Mouse (Mus musculus) myocyte (in vitro differentiated cells): ENCODE measurements around the gene Dnaja1. TPM values are rescaled to one million over a fixed set of nuclear protein-coding genes. Genes with fewer than 3 reads are reported as not detected.
A peak's percentile ranks its signal among the peaks of the same experiment; 100 is the strongest.

ENCODE experiments used
- H3K27me3 ChIP-seq: one replicate; pipeline ENCODE4 v1.6.1; 2011; ENCODE audit not compliant: control insufficient read depth, insufficient read depth, insufficient read length
- H3K36me3 ChIP-seq: one replicate; pipeline ENCODE4 v1.6.1; 2011; ENCODE audit not compliant: control insufficient read depth, insufficient read depth
- H3K4me2 ChIP-seq: one replicate; pipeline ENCODE4 v1.6.1; 2011; ENCODE audit warnings: low read depth, control low read depth
- H3K4me3 ChIP-seq: one replicate; pipeline ENCODE4 v1.5.1; 2011; ENCODE audit warnings: mild to moderate bottlenecking, control low read depth, moderate library complexity
- H3K79me2 ChIP-seq: one replicate; pipeline ENCODE4 v1.6.1; 2011; ENCODE audit not compliant: control insufficient read depth, insufficient read depth
- H3ac ChIP-seq: one replicate; pipeline ENCODE4 v1.6.1; 2011; ENCODE audit not compliant: control insufficient read depth, insufficient read length
- CEBPB ChIP-seq: IDR thresholded peaks from 2 replicates; pipeline ENCODE4 v1.6.1; 2011; ENCODE audit warnings: mild to moderate bottlenecking, moderate library complexity; ENCODE audit not compliant: poor library complexity, insufficient read depth, severe bottlenecking
- E2F4 ChIP-seq: IDR thresholded peaks from one replicate; pipeline ENCODE4 v1.6.1; 2011; ENCODE audit warnings: mild to moderate bottlenecking, control low read depth, moderate library complexity; ENCODE audit not compliant: insufficient read depth
- MAX ChIP-seq: IDR thresholded peaks from one replicate; pipeline ENCODE4 v1.6.1; 2011; ENCODE audit warnings: low read depth, mild to moderate bottlenecking, control low read depth
- MYOD1 ChIP-seq, 3 experiments: IDR thresholded peaks; one replicate each; pipeline ENCODE4 v1.6.1; 2011; ENCODE audit warnings: control low read depth in 2 of 3, low read depth in 2 of 3, mild to moderate bottlenecking in 2 of 3, moderate library complexity in 1 of 3; ENCODE audit not compliant: insufficient read length in 2 of 3, control insufficient read depth in 1 of 3
- MYOG ChIP-seq, 3 experiments: IDR thresholded peaks; one replicate each; pipeline ENCODE4 v1.6.1; 2011; ENCODE audit warnings: control low read depth in 2 of 3, low read depth in 2 of 3, mild to moderate bottlenecking in 2 of 3; ENCODE audit not compliant: insufficient read length in 2 of 3, control insufficient read depth in 1 of 3, insufficient read depth in 1 of 3
- POLR2A ChIP-seq: IDR thresholded peaks from one replicate; pipeline ENCODE4 v1.6.1; 2011; ENCODE audit warnings: low read depth, mild to moderate bottlenecking, control low read depth, moderate library complexity; ENCODE audit not compliant: insufficient read length
- POLR2AphosphoS2 ChIP-seq: IDR thresholded peaks from one replicate; pipeline ENCODE4 v1.6.1; 2011; ENCODE audit warnings: low read depth, control low read depth; ENCODE audit not compliant: insufficient read length
- REST ChIP-seq: IDR thresholded peaks from one replicate; pipeline ENCODE4 v1.6.1; 2011; ENCODE audit warnings: mild to moderate bottlenecking, control low read depth, moderate library complexity; ENCODE audit not compliant: insufficient read depth, insufficient read length
- SRF ChIP-seq: IDR thresholded peaks from one replicate; pipeline ENCODE4 v1.6.1; 2011; ENCODE audit warnings: low read depth; ENCODE audit not compliant: control insufficient read depth, insufficient read length
- TCF12 ChIP-seq: IDR thresholded peaks from one replicate; pipeline ENCODE4 v1.6.1; 2011; ENCODE audit warnings: mild to moderate bottlenecking, control low read depth; ENCODE audit not compliant: poor library complexity, insufficient read depth, severe bottlenecking
- TCF3 ChIP-seq: IDR thresholded peaks from one replicate; pipeline ENCODE4 v1.6.1; 2011; ENCODE audit warnings: low read depth, control low read depth; ENCODE audit not compliant: insufficient read length
- USF1 ChIP-seq: IDR thresholded peaks from one replicate; pipeline ENCODE4 v1.6.1; 2011; ENCODE audit warnings: low read depth, mild to moderate bottlenecking, control low read depth, moderate library complexity
- polyA plus RNA-seq: library from polyadenylated mRNA; unstranded; fragments of >200 nt; fragmentation: generic; extraction: Trizol; gene quantifications from one replicate; pipeline ENCODE4 v1.2.1, GENCODE M21; 2012; ENCODE audit warnings: missing spikeins

Gene Dnaja1
- polyA plus RNA-seq, 1 experiment: 68.3 TPM

DNA sequence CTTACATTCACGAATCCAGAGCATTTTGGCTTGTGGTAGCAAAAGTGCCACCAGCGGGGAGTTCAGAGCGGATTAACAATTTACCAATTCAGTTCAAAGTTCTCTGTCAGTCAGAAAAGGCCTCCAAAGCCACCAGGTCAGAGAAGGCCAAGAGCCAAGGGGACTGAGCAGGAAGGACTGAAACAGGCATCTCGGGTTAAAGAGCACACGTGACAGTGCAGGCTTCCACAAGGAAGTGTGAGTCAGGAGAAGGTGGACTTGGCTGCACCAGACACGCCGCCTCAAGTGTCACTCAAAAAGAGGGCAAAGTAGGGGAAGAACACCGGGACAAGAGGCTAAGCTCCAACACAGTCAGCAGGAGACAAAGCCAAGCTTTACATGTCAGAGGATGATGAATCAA, 21.7 kb upstream of the Dnaja1 start:
- no peak overlapping the region for H3K4me3 ChIP-seq
- H3K79me2 ChIP-seq: peaks cover 22% of the 10 kb centered on the region

DNA sequence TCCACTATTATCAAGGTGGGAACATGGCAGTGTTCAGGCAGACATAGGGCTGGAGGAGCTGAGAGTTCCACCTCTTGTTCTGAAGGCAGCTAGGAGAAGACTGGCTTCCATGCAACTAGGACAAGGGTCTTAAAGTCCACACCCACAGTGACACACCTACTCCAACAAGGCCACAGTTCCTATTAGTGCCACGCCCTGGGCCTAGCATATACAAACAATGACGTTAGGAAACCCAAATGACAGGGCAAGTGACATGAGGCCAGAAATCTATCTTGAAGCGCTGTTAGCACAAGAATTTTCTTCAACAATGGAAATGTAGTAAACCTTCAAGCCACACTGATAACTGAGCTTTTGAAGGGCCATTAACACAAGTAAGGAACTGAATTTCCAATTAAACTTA, 20.2 kb upstream of the Dnaja1 start:
- no peaks in the 10 kb centered on the region for H3K27me3 ChIP-seq
- H3ac ChIP-seq: no peak overlapping the region
- peak overlapping the region; percentile 81 for H3K4me3 ChIP-seq
- peak overlapping the region; percentile 94 for H3K4me2 ChIP-seq
- H3K79me2 ChIP-seq: peaks cover 22% of the 10 kb centered on the region
- no peaks in the 10 kb centered on the region for H3K36me3 ChIP-seq
- TF ChIP-seq MYOD1 (IDR thresholded peaks at IDR 0.05; ENCODE audit: control insufficient read depth in 1 of 3, insufficient read length in 2 of 3, low read depth in 2 of 3): no peak
- no peak for TF ChIP-seq TCF3
- no peak for TF ChIP-seq USF1
- TF ChIP-seq E2F4: no peak
- TF ChIP-seq POLR2A: no peak
- no peak for TF ChIP-seq MAX
- TF ChIP-seq MYOG (IDR thresholded peaks at IDR 0.05; ENCODE audit: control insufficient read depth in 1 of 3, insufficient read depth in 1 of 3, insufficient read length in 2 of 3, low read depth in 2 of 3): no peak
- no peak for TF ChIP-seq SRF

More for the DNA sequence above, 21.7 kb upstream of the Dnaja1 start:
- no peaks in the 10 kb centered on the region for H3K27me3 ChIP-seq
- no peak overlapping the region for H3ac ChIP-seq
- no peaks in the 10 kb centered on the region for H3K36me3 ChIP-seq
- H3K4me2 ChIP-seq: no peak overlapping the region
- peak; percentile 16 for TF ChIP-seq USF1
- no peak for TF ChIP-seq MYOD1 (IDR thresholded peaks at IDR 0.05; ENCODE audit: control insufficient read depth in 1 of 3, insufficient read length in 2 of 3, low read depth in 2 of 3)

DNA sequence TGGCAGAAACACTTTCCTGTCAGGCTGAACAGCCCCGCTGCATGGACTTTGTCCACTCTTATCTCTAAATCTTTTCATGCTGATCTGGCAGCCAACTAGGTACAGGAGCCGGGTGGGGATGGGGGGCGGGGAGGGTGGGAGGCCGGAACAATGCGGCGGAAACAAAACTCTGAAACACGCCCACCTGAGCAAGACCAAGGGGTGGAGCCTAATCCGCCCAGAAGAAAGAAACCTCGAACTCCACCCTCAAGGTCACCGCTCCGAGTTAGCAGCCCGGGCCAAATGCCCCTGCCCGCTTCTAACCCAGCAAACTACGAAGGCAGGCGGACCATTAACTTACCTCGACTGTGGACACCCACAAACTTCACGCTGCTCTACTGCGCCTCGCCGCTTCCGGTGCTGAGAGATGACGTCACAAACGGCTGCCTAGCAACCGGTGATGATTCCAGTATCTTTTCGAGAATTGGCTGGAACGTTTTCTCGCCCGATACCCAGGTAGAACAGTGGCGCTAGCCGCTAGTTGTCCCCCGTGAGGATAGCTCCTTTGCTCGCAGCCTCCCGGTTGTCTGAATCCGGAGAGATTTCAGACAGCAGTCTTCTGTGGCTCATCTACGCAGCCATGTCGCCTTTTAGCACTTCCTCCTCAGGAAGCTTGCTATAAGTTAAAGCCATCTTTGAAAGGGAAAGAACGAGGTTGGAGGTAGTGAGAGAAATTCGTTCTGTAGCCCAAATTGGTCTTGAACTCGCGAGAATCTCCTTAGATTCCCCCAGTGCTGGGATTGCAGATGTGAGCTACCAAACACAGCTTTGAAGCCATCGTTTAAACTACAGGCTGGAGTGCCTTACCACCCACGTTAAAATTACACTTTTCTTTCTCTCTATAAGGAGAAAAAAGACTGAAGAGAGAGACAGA, 18.9 kb upstream of the Dnaja1 start, which contains the start of gene Aptx:
TSS of gene Aptx (minus strand) at position 398 of the 913 bp plus-strand sequence.
- Histone ChIP-seq H3K79me2 (peaks cover 22% of the 10 kb centered on the region), H3ac (peak within 1 kb of the TSS; percentile 24), H3K4me2 (peak within 1 kb of the TSS; percentile 94), H3K27me3 (no peaks in the 10 kb centered on the region), H3K4me3 (peak within 1 kb of the TSS; percentile 81), H3K36me3 (no peaks in the 10 kb centered on the region)
- peak; percentile 55 for TF ChIP-seq POLR2A
- TF ChIP-seq REST: no peak
- TF ChIP-seq SRF: peak; percentile 79
- TF ChIP-seq TCF3: no peak
- TF ChIP-seq MYOG (IDR thresholded peaks at IDR 0.05; ENCODE audit: control insufficient read depth in 1 of 3, insufficient read depth in 1 of 3, insufficient read length in 2 of 3, low read depth in 2 of 3): no peak
- TF ChIP-seq POLR2AphosphoS2: peak; percentile 81
- no peak for TF ChIP-seq TCF12
- no peak for TF ChIP-seq CEBPB
- TF ChIP-seq MAX: no peak
- no peak for TF ChIP-seq MYOD1 (IDR thresholded peaks at IDR 0.05; ENCODE audit: control insufficient read depth in 1 of 3, insufficient read length in 2 of 3, low read depth in 2 of 3)

DNA sequence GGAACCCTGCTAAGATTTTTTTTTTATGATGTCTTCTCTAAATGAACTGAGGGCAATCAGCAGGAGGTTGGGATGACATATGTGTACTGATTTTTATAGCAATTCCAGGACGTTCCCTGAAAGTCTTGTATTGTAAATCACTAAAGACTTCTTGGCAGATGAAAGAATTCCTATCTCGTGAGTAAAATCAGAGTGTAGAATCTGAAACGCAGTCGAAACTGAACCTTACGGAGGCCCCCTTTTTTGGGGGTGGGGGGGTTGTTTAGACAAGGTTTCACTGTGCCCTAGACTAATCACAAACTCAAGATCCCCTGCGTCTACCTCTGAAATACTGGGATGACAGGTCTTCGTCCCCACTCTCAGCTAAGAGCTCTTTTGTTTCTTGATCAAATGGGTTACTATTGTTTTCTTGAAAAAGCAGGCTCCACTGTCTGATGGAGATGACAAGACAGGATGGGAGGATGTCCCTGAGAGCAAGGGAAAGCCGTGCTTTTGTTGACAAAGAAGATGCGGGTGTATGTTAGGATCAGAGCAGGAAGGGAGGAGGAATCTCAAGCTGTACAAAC, 18.2 kb upstream of the Dnaja1 start:
- Histone ChIP-seq H3K4me2 (peak overlapping the region; percentile 88), H3K79me2 (peaks cover 22% of the 10 kb centered on the region), H3K4me3 (peak overlapping the region; percentile 81), H3K36me3 (no peaks in the 10 kb centered on the region), H3K27me3 (no peaks in the 10 kb centered on the region), H3ac (peak overlapping the region; percentile 24)
- TF ChIP-seq MYOG (IDR thresholded peaks at IDR 0.05; ENCODE audit: control insufficient read depth in 1 of 3, insufficient read depth in 1 of 3, insufficient read length in 2 of 3, low read depth in 2 of 3) (no peak), REST (no peak), E2F4 (no peak), MYOD1 (IDR thresholded peaks at IDR 0.05; ENCODE audit: control insufficient read depth in 1 of 3, insufficient read length in 2 of 3, low read depth in 2 of 3) (no peak), TCF3 (no peak)

DNA sequence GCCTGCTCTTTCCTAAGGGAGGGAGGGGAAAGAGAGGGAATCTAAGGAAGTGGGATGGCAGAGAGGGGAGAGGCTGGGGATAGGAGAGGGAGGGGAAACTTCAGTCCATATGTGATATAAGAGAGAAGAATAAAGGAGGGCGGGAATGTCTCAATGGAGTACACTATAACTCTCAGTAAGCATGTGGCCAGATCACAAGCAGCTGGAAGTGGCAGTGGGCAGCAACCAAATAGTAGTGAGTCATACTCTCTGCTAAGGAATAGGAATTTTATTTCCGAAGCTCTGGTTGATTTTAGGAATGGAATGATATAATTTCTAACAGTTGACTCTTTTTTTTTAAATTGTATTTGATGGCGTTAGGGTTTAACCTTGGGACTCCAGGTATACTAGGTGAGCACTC, 4.8 kb upstream of the Dnaja1 start:
- no peak overlapping the region for H3K4me3 ChIP-seq
- H3K27me3 ChIP-seq: no peaks in the 10 kb centered on the region
- H3K4me2 ChIP-seq: no peak overlapping the region
- H3K36me3 ChIP-seq: no peaks in the 10 kb centered on the region
- no peak overlapping the region for H3ac ChIP-seq
- H3K79me2 ChIP-seq: no peaks in the 10 kb centered on the region
- no peak for TF ChIP-seq MAX
- TF ChIP-seq CEBPB: no peak
- TF ChIP-seq TCF3: no peak
- TF ChIP-seq REST: no peak
- TF ChIP-seq MYOG (IDR thresholded peaks at IDR 0.05; ENCODE audit: control insufficient read depth in 1 of 3, insufficient read depth in 1 of 3, insufficient read length in 2 of 3, low read depth in 2 of 3): no peak
- TF ChIP-seq E2F4: no peak
- no peak for TF ChIP-seq SRF
- no peak for TF ChIP-seq POLR2A
- no peak for TF ChIP-seq TCF12
- TF ChIP-seq USF1: no peak
- no peak for TF ChIP-seq MYOD1 (IDR thresholded peaks at IDR 0.05; ENCODE audit: control insufficient read depth in 1 of 3, insufficient read length in 2 of 3, low read depth in 2 of 3)
